Mouse (Mus musculus) c-Kit-positive CD71-positive TER-119-negative erythroid progenitor cells, embryonic 14.5 days (primary cell): ENCODE measurements around the gene Gltpd2.
"Not testable (repeated sequence)": the region's sequence is repeated elsewhere in the genome, so short reads cannot be mapped to it uniquely, and the experiment has no call there.

Source experiments
- DNase-seq: peaks from one replicate; pipeline ENCODE4 v3.0.0-alpha.2; 2013; ENCODE audit warnings: low read depth

Gltpd2 gene

GRCm38 (mm10) chr11:70516352-70516751 lies 2.6 kb upstream of the Gltpd2 start:
- no peak for DNase-seq

- DNase-seq = no peak
These were observed 560 bp upstream of the Gltpd2 start for GRCm38 (mm10) chr11:70518436-70518835.

- no peak for DNase-seq
These were observed 1.3 kb downstream of the Gltpd2 start for GRCm38 (mm10) chr11:70520178-70520769.

- DNase-seq = not testable (repeated sequence)
These were observed 4.5 kb downstream of the Gltpd2 start for GRCm38 (mm10) chr11:70523306-70523989.

GRCm38 (mm10) chr11:70524782-70525181 lies 5.8 kb downstream of the Gltpd2 start:
- DNase-seq = no peak

- peak; percentile 96 for DNase-seq
These were observed 6.2 kb downstream of the Gltpd2 start, which contains the start of gene Psmb6 for GRCm38 (mm10) chr11:70525184-70525678. Psmb6 (plus strand) TSS chr11:70525367.

GRCm38 (mm10) chr11:70525726-70526125 lies 6.7 kb downstream of the Gltpd2 start:
- no peak for DNase-seq

GRCm38 (mm10) chr11:70526211-70526610 lies 7.2 kb downstream of the Gltpd2 start:
- DNase-seq = no peak

GRCm38 (mm10) chr11:70528610-70529009 lies 9.6 kb downstream of the Gltpd2 start:
- DNase-seq = no peak

- not testable (repeated sequence) for DNase-seq
These were observed 12.1 kb downstream of the Gltpd2 start for GRCm38 (mm10) chr11:70531065-70531464.

- DNase-seq = no peak
These were observed 13.8 kb downstream of the Gltpd2 start, which contains the start of gene Gm40193 for GRCm38 (mm10) chr11:70532839-70533238. Gm40193 (minus strand) TSS chr11:70532939.

GRCm38 (mm10) chr11:70539423-70539822 lies 20.4 kb downstream of the Gltpd2 start:
- no peak for DNase-seq

GRCm38 (mm10) chr11:70539877-70540587 lies 21.0 kb downstream of the Gltpd2 start, which contains the start of gene Pld2:
Pld2 (plus strand) TSS chr11:70540064.
- DNase-seq = peak; percentile 71

GRCm38 (mm10) chr11:70540928-70541327 lies 21.9 kb downstream of the Gltpd2 start:
- no peak for DNase-seq

- DNase-seq = no peak
These were observed 22.4 kb downstream of the Gltpd2 start for GRCm38 (mm10) chr11:70541415-70541814.

GRCm38 (mm10) chr11:70544496-70544895 lies 25.5 kb downstream of the Gltpd2 start:
- DNase-seq = no peak

- DNase-seq = no peak
These were observed 32.5 kb downstream of the Gltpd2 start for GRCm38 (mm10) chr11:70551526-70551925.

GRCm38 (mm10) chr11:70553940-70554339 lies 34.9 kb downstream of the Gltpd2 start:
- DNase-seq = no peak

GRCm38 (mm10) chr11:70557545-70557944 lies 38.5 kb downstream of the Gltpd2 start:
- DNase-seq = no peak

GRCm38 (mm10) chr11:70561937-70562286 lies 42.9 kb downstream of the Gltpd2 start:
- no peak for DNase-seq

GRCm38 (mm10) chr11:70562287-70562994 lies 43.4 kb downstream of the Gltpd2 start, which contains the start of gene Mink1:
Mink1 (plus strand) TSS chr11:70562881.
- no peak for DNase-seq

- no peak for DNase-seq
These were observed 44.0 kb downstream of the Gltpd2 start for GRCm38 (mm10) chr11:70562995-70563469.
